Mouse (Mus musculus): ENCODE results near the gene 4930430F08Rik.
A peak's percentile ranks its signal among the peaks of the same experiment; 100 is the strongest.
"Not testable (repeated sequence)": the region's sequence is repeated elsewhere in the genome, so short reads cannot be mapped to it uniquely, and the experiment has no call there.

4930430F08Rik gene

DNA sequence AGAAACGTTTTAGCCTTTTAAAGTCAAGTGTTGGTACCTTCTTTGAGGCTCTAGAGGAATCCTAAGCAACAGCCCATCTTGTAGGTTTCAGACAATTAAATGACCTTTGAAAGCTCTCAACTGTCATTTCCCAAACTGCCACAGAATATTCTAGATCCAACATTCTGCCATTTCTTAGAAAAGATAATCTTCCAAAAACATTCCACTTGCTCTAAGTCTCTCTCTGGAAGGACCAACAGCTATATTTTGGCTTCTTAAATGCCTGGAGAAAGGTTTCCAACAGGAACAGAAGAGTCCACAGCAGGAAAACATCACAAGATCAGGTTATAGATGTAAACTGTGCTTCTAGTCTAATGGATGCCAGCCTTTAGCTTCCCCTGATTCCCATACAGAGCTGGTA, at the start of gene 4930430F08Rik, which contains the start of gene 1700017N19Rik:
Gene 4930430F08Rik (minus strand): TSS at position 101 of the 400 bp plus-strand sequence.
Gene 1700017N19Rik (plus strand): TSS at position 162 of the 400 bp plus-strand sequence.
- no peak for DNase-seq

DNA sequence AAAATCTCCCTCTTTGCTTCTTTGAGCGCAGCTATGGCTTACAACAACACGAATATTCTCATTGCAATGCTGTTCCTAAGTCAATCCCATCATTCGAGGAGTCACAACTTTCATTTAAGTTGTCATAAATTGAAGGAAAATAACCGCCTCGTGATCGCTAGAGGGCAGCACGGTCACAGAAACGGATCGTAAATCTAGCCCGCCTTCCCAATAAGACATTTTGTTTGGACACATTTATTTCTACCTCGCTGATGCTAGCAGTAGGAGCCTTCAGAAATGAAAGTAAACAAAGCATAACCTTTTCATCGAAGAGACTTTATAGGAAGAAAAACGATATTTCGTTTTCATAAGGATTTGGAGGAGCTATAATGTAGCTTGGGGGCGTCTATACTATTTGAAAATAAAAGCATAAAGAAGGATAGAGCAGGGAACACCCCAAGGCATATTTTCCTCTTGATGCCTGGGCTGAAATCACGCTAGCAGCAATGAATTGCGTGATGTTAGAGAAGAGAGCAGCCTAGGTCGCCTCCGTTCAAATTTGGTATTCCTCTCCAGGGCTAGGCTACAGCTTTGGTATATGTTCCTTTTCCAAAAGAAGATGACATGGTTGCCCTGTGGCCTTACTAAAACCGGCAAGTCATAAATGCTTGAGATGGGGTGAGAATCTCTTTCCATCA, 39.7 kb upstream of the 4930430F08Rik start:
- DNase-seq = peak; percentile 43

DNA sequence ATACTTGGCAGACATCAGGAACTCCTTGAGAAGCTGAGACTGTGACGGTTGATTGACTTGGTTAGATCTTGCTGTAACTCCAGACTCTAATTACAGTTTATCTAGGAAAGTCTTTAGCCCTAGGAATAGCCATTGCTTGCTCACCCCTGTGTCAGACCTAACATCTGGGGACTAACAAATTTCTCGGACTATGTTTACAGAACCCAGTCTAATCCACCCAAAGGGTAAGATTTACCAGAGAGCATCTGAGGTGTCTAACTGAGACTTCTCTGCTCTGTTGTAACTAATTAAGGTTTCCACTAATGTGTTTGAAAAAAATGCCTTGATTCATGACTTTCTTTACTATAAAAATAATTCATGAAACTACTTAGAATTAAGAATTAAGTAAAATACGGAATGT, 32.3 kb upstream of the 4930430F08Rik start:
- DNase-seq = no peak

DNA sequence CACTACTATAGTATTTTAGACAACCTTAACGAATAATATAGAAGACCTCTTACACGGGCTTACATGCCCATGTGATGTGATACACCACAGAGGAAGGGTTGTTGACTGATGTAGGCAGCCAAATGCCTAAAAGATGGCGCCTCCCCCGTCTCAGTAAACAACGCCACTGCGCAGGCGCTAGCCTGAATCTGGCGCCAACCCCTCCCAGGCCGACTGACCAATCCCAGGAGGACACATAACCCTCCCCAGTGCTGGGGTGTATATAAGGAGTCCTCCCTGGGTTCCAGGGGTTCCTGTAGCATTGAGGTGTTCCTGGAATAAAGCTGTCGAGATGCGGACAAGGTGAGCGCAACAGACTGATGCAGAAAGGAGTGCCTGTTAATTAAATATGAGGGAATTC, 29.8 kb upstream of the 4930430F08Rik start:
- DNase-seq = no peak

DNA sequence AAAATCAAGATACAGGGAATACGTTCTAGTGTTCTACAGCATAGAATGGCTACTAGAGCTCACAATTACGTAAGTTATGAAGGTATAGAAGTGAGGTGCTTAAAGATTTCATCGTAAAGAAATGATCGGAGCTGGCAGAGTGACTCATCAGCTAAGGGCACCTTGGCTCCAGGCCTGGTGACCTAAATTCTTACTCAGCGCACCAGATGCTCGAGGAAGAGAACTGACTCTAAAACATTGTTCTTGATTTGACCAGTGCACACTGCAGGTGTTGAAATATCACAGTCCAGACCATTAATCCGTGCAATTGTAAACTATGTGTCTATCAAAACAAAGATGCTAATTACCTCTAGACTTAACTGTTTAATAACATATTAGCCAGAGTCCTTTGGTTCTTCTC, 29.3 kb upstream of the 4930430F08Rik start:
- no peak for DNase-seq

DNA sequence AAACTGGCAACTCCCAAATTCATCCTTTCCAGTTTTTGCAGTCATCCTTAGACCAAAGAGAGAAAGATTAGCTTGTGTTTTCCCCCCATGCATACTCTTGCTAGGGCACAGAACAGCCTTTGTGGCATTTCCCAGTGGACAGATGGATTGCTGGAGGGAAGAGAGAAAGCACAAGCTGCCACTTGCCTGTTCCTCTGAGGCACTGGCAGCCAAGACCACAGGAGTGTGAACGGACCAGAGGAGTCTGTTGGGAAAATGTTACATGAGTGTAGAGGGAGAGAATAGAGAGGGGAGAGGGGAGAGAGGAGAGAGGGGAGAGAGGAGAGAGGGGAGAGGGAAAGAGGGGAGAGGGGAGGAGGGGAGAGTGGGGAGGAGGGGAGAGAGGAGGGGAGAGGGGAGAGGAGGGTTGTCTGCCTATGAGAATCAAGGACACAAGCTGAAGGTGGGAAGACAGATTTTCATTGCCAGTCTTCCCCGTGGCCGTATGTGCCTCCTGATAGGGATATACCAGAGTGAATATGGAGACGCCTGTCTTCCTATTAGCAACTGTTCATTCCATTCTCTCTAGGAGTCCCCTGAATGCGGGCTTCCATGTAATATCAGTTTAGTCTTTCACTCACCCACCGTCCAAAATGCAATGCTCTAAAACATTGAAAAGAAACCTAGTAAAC, 27.1 kb upstream of the 4930430F08Rik start:
- DNase-seq = no peak

DNA sequence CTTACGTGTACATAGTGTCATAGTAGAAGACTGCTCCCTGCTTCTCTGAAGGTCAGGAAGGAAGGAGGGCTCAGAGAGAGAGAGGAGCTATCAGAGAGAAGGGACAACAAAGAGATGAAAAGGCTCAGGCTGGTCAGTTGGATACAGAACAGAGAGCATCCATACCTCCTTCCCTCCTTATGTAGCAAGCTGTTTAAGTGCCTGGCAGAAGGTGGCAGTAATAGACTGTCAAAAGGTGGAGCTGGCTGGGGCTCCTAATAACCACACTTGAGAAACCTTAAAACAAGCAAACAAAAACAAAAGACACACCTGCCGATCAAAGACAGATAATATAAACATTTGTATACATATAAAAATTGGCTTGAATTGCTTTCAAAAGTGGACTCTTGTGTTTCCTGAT, 14.0 kb upstream of the 4930430F08Rik start:
- no peak for DNase-seq

DNA sequence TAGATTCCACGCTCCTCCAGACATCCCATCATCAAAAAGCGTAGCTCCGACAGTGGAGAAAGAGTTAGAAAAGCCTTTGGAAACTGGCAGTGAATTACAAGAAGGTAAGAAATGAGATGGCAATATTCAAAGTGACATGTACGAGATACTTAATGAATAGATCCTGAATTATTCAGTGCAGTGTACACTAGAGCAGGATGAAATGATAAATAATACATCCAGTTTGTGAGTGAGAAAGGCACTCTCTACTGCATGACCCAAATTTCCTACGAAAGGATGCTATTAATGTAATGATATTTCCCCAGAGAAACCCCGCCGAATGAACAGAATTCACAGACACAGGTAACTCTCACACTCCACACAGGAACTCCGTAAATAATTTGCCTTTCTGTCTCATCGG, 13.3 kb upstream of the 4930430F08Rik start:
- DNase-seq = no peak

DNA sequence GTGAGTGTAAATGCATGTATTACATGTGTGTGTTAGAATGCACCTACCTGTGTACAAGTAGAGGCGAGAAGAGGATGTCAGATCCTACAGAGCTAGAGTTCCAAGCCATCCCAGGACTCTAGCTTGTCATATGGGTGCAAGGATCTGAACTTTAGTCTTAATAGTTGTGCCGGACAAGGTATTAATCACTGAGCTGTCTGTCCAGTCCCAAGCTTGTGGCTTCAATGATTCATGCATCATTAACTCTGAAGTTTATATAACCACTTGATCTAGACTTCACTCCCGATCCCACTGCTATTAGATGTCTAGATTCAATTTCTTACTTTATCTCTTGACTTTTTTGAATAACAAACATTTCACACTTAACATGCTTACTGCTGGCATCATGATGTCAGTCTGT, 8.1 kb upstream of the 4930430F08Rik start:
- no peak for DNase-seq

DNA sequence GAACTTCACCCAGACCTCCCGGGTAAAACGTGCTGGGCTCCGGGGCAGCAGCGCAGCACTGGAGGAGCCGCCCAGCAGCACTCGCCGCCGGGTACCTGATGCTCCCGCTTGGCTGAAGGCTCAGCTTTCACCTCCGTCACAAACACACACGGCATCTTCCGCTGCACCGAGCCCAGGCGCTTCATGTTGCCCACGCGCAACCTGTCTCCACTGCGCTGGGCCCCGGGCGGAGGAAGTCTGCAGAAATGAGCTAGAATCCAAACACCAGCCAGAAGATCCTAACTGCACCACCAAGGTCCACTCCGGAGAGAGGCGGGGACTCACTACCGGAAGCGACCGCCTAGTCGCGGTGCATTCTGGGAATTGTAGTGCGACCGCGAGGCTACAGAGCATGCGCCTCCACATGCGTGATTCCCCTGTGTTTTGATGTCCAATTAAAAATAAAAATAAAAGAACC, 1.3 kb downstream of the 4930430F08Rik start:
- peak; percentile 94 for DNase-seq

DNA sequence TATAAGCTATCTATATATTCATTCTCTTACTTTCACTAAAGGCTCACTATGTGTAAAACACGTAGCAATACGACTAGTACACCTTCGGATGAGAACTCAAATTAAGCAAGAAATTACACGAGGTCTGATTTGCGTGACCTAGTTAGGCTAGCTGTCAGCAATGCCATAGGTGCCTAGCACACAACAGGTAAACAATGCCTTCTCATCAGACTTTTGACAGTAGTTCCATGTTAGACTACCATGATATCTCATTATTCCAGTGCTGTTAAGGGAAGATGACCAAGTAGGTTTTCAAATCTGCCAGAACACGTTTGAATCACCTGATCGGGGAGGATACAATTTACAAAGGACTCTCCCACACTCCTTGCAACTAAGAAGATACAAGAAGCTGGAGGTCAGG, 1.7 kb downstream of the 4930430F08Rik start:
- no peak for DNase-seq

DNA sequence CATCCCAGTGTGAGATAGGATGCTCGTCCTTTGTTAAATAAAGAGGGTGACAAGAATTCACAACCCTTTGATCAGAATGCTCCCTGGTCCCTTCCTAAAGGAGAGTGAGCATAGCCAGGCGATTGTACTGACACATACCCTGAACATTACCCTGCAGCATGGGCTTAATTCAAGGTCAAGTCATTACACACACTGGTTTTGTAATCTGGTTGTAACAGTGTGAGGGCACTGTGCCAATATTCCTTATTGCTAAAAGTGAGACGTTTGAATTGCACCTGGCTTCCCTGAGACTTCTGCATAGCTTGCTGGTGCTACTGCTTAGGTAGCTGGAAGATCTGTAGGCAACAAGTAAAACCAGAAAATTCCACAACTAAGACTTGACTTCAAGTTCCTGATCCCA, 6.0 kb downstream of the 4930430F08Rik start:
- no peak for DNase-seq

DNA sequence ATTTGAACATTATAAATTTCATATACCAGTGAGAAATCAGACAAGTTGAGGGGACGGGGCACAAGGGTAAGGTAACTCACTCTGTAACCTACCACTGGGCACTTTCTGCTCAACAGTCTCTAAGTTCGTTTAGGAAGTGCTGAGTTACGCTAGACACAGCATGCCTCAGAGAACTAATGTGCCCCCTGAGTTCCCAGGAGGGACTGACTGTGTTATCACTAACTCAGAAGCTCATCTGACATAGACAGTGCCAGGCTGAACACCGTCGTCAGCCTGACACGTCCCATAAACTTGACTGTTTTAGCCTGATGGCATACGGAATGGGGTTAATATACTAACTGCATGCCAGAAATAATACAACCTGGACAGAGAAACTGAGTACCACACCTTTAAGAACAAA, 14.9 kb downstream of the 4930430F08Rik start:
- DNase-seq = no peak

DNA sequence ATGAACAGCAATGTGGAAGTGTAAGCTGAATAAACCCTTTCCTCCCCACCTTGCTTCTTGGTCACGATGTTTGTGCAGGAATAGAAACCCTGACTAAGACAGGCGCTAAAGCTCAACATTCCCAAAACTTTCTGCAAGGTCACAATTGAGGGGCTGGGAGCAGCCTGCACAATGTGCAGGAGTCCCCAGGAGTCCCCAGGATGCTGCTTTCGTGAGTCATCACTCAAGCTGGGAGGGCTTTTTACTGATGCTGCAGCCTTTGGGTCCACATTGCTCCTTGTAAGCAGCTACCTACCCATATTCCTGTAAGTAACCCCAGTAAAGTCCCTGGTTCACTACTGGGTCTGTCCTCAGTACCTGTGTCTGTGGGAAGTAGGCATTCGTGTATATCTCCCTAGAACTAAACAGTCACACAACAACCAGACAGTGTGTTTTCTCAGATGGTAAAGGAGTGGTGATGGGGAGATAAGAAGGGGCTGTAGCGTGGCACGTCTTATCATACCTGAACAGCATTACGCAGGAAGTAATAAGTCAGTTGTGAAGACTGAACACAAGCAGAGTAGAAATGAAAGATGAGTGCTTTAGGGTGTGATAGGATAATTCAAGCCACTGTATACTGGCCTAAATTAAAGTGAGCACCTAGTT, 15.6 kb downstream of the 4930430F08Rik start:
- DNase-seq = no peak

DNA sequence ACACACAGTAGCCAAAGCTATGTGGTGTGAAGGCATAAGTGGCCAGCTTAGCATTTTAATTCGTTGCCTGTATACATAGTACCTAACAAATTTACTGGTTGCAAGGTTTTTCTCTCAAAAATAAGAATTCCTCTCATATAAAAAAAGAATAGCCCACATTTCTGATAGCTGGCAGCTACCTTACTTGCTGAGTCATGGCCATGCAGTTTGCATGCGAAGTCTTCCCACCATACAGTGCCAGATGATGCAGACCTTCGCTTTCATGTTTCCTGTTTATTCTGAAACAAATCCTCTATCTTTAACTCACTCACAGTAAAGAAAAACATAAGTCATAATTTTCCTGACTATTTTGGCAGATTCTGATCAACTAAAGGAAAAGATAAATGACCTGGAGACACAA, 18.5 kb downstream of the 4930430F08Rik start:
- no peak for DNase-seq

DNA sequence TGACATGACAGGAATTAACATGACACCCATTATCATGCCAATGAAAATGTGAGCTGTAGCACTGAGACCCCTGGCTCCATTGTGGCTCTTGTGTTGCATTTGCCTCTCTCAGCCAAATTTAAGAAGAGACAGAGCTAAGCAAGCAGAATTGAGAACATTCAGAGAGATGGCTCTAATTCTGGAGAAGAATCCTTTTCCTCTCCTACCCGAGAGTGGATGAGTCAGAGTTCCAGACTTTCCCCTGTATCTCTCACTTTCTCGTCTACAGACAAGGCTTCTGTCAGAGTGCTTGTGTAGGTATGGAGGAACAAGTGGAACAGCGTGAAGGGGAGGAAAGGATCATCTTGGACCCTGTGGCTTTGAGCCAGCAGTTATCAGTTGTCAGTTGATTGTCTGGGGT, 26.1 kb downstream of the 4930430F08Rik start:
- DNase-seq = no peak

DNA sequence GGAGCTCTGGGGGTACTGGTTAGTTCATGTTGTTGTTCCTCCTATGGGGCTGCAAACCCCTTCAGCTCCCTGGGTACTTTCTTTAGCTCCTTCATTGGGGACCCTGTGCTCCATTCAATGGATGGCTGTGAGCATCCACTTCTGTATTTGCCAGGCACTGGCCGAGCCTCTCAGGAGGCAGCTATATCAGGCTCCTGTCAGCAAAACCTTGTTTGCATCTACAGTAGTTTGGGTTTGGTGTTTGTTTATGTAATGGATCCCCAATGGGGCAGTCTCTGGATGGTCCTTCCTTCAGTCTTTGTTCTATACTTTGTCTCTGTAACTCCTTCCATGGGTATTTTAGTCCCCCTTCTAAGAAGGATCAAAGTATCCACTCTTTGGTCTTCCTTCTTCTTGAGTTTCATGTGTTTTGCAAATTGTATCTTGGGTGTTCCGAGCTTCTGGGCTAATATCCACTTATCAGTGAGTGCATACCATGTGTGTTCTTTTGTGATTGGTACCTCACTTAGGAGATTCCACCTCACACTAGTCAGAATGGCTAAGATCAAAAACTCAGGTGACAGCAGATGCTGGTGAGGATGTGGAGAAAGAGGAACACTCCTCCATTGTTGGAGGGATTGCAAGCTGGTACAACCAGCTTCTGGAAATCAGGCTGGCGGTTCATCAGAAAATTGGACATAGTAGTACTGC, 29.9 kb downstream of the 4930430F08Rik start:
- DNase-seq = not testable (repeated sequence)

DNA sequence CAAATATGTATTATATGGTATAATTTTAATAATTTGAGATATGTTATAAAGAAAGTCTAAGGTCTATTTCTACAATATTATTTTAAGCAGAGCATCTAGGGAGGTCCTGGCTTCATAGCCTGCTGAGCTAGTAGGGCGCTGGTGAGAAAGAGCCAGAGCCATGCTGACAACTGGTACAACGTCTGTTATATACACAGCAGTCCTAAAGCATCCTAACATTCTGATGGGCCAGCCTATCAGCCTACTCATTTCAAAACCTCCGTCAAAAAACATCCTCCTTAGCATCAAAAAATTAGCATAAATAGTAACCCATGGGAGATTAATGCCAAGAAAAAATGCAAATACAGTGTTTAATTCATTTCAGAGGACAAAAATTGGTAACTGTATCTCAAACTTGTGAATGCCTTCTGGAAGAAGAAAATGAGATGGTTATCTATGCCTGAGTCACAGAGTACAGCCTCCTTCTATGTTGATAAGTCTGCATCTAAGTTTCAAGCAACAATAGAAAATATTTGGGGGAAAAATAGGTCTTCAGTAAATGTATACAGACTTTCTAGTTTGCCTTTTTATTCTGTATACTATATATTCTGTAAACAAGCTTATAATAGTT, 33.6 kb downstream of the 4930430F08Rik start:
- no peak for DNase-seq

DNA sequence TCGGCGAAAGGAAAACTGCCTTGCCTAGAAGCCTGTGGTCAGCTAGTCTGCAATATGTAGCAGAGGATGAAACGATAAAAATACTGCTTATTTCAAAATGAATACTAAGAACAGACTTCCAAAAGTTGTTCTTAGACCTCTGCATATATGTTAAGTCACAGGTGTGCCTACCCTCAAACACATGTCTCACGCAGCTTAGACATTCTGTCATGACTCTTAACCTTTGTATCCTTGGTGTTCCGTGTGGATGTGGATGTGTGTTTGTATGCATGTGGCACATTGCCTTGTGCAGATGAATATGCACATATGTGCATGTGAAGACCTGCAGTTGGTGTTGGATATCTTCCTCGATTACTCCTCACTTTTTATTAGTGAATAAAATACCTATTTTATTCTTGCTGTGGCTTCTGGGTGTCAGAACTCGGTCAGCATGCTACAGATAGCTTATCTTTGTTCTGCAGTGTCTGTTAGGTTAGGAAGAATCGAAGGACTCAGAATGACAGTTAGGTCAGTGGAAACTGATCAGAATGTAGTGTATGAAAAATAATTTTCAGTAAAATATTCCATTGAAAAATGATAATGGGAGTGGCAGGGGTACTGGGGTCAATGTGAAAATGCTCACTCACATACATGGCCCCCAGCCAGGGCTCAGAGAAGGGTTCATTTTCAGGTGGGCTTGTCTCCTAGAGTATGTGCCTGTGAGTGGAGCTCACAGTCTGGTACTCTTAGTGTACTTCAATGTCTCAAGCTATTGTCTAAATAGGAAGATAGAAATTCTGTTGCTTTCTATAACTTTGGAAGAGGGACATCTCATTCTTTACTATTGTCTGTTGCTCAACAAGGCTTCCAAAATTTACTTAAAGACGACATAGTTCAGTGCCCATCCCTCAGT, 65.5 kb downstream of the 4930430F08Rik start:
- no peak for DNase-seq

DNA sequence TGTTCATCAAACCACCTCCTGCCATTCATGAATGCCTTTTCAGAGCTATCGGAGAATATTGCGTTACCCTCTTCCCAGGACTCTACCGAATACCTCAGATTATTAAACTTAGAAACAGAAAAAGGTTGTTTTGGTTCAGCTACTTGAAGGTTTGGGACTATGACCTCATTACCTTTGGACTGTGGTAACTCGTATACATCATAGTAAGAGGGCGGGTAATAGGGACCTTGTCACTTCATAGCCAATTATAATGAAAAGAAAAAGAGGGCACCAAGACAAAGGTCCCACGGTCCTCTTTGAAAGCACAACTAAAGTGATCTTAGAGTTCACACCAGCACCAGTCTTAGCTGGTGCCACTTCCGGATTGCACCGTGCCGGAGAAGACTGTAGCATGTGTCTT, 67.9 kb downstream of the 4930430F08Rik start:
- DNase-seq = no peak
